Mouse (Mus musculus) ovary, postnatal 14 days (tissue): ENCODE measurements around the gene 4922502D21Rik.

Source experiments
- DNase-seq: peaks from one replicate; pipeline ENCODE4 v3.0.0; 2022; ENCODE audit warnings: low spot score

Gene 4922502D21Rik

DNA sequence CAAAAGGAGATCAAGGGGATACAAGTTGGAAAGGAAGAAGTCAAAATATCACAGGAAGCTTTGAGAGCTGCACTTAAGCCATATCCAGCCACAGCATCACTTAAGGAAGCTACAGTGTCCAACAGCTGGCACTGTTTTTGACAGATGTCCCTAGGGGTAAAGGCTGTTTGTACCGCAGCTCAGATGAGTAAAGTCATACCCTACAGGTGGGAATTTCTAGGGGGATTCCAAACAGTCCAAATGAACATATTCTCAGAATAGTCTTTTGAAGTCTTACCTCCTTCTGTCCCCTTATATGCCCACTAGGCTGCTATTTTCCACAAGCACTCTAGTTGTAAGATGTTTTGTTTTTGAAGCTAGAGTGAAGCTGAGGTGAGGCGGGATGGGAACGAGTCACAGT, 19.1 kb downstream of the 4922502D21Rik start:
- DNase-seq: no peak

DNA sequence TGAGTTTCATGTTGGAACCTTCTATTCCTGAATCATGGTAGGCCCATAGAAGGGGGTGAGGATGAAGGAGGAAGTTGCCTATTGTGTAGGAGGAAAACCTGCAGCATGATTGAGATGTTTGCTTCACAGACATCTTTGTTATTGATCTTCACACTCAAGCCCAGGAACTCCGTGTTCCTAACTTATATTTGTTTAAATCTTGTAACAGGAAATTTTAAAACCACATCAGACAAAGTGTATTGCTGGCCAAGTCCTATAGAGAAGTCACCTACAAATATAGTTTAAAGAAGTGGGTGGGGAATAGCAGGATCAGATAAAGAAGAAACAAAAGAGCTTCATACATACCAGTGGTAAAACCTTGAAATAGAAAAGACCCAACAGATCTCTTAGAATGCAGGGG, 27.4 kb downstream of the 4922502D21Rik start:
- no peak for DNase-seq

DNA sequence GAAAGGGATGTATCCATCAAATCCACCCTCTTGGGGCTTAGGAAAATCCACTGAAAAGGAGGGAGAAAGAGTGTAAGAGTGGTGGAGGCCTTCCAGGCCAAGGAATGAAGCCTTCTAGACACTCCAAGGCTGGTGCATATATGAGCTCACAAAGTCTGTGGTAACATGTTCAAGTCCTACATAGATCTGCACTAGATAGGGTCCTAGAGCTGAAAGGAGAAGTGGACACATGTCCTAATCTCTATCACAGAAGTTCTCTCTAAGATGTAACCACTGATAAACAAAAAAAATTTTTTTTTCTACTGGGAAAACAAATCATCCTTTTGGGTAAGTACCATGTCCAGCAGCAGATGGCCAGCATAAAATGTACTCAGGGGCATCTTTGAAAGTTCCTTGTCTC, 42.9 kb downstream of the 4922502D21Rik start:
- DNase-seq: no peak

DNA sequence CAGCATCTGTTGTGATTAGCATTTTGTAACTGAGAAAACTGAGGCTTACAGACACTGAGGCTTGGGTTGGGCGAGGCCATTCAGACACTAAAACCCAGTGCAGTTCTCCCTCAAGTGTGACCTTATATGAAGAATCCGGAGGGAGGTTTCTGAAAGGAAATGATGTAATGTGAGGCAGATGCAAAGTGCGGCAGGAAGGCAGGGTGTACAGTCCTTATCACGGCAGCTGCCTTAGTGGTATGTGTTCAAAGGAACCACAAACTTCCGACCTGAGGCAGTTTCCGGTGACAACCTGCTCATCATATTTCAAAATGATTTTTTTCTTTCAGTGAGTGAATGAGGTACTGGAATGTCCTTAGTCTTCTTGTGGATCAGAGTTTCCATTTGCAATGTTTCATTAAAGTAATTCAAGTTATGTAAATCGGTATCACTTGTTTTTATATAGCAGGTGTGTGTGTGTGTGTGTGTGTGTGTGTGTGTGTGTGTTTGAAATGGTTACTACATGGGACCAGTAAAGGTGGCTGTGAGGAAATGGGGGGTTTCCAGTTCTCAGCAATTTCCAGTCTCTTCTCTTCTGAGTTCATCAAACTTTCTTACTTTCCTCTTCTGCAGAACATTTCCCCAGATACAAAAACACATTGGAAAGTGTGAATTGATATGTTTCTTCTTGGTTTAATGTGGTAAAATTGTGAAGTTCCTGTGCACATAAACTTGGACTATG, 47.1 kb downstream of the 4922502D21Rik start:
- DNase-seq: no peak

DNA sequence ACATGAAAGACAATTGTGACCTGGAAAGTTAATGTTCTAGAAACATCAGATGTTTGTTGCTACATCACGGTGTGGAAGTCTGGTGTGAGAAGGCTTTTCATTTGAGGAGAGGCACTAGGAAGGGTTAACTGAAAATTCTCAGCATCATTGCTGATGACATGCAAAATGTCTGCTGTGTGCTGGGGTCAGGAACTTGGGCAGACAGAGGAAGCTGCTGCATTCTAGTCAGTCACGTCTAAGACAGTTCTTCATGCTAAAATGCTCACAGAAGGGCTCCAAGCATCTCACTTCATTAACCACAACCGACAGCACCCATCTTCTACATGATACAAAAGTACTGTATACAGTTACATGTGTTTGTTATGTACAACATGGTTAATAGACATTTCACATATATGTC, 48.3 kb downstream of the 4922502D21Rik start:
- DNase-seq: no peak

DNA sequence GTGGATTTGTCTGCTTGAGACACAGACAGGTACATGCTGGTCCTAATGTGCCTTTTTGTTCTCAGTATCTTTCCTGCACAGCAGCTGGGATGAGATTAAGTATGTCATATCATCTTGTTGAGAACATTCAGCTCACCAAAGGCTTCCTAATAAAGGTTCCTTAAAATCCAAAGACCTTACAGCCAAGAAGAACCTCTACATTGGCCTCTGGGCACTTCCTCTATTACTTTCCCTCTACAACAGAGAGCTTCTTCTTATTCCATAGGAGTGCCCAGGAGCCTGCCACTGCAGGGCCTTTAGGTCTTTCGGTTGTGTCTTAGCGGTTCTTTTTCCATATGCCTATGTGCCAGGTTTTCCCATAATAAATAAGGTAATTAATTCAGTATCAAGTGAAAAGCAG, 55.1 kb downstream of the 4922502D21Rik start:
- DNase-seq: no peak

DNA sequence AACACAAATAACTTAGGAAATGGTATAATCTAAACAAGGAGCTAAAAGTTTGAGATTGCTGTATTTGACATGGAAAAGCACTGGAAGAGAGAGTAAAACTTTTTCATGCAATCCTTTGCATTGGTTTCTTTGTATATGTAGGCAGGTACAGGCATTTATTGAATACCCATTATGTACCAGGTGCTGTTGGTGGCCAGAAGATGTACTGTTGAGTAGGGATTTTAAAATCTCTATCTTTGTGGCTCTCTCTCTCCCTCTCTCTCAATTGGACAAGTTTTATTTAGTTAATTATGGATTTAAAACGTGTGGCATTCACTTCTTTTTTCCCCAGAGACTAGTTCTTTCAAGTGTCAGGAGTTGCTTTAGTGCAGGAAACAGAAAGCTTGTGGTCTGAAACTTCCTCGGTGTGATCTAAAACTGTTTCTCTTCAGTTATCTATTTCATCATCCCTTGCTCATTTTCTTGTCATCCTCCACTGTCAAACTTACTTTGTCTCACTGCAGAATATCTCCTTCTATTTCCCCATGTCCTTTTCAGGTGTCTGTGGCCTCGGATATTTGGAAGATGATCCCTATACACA, 55.9 kb downstream of the 4922502D21Rik start:
- DNase-seq: no peak

DNA sequence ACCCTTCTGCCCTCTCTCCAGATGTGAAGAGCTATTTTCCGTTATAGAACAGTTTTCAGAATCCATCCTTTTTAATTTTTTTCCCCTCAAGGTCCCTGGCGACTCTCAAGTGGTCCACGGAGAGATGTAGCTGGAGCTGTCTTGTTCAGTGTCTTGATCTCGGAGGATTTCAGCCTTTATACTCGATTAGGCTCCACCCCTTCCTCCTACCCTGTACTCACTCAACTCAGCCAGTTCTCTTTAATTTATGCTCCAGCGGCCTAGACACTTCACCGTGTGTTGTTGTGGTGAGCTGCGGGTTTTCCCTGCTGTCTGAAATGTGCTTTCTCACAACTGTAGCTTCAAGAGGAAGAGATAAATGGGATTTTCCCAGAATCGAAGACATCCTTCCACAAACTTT, 56.4 kb downstream of the 4922502D21Rik start, which contains the start of gene Cd69:
Gene Cd69, minus strand, starts transcription at position 217 of the 400 bp plus-strand sequence.
- no peak for DNase-seq

DNA sequence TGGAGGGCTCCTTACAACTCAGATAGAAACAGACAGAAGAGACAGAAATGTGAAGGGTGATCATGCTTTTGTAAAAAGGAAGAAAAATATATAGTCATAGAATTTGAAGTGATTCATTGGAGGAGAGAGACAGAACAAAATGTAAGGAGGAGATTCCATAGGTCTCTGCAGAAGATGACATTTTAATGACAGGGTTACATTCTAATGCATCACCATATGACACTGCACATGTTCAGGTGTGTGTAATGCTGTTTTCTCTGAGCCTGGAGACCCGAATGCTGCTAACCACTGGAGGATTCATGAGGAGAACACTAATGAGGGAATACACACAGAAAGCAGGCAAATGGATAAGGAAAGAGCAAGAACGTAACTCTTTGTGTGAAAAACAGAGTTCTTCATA, 57.1 kb downstream of the 4922502D21Rik start:
- DNase-seq: no peak

DNA sequence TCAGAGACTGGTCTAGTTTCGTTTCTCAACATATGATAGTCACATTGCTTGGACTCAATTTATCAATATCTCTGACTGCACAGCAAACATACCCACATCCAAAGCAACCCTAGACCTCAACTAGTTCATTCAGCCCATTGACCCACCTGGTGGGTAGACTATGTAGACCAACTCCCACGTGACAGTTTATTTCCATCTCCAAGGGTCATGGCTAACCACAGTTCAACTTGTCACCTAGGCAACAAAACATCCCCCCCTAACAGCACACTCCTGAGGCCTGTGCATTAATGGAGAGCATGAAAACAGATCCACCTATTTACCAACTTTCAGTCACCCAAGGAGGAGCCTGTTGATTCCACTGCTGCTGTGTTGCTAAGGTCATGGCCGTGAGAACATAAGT, 57.9 kb downstream of the 4922502D21Rik start:
- DNase-seq: no peak
